Mouse (Mus musculus) colon, adult 2 months (tissue): Measurements from ENCODE around the gene Dtx3l. TPM values are rescaled to one million over a fixed set of nuclear protein-coding genes. Genes with fewer than 3 reads are reported as not detected.

Experiments used
- polyA plus RNA-seq: library from polyadenylated mRNA; depleted of rRNA; stranded (reverse); fragments of >200 nt; gene quantifications from 2 replicates; pipeline ENCODE4 v1.2.3, GENCODE M21; 2012; rRNA removed

Gene Dtx3l
- polyA plus RNA-seq, result 7.6 and 8.2 TPM in 2 replicates

GRCm38 (mm10) chr16:35938211-35939151, at the start of gene Dtx3l, which contains the start of gene Parp9:
TSS of gene Dtx3l (minus strand) at chr16:35939151.
TSS of gene Parp9 (plus strand) at chr16:35938470.

GRCm38 (mm10) chr16:35978450-35978849, 39.5 kb upstream of the Dtx3l start, which contains the start of gene Kpna1:
TSS of gene Kpna1 (plus strand) at chr16:35978750.

Other genes with a start within 250 kb of the Dtx3l start
- 51.1 and 69.7 TPM in 2 replicates for gene Dirc2, start 169.8 kb downstream of the Dtx3l start, polyA plus RNA-seq
- gene Hspbap1, start 168.8 kb downstream of the Dtx3l start, polyA plus RNA-seq, result 3.6 and 4.3 TPM in 2 replicates
- gene Parp14, start 67.6 kb downstream of the Dtx3l start, polyA plus RNA-seq, result 4.2 and 5.5 TPM in 2 replicates
- 5.6 TPM in 2 replicates for gene Parp9, start 681 bp downstream of the Dtx3l start, polyA plus RNA-seq
- gene Kpna1, start 39.6 kb upstream of the Dtx3l start, polyA plus RNA-seq, result 3.3 and 3.7 TPM in 2 replicates
- gene Wdr5b, start 102.0 kb upstream of the Dtx3l start, polyA plus RNA-seq, result 0.91 and 0.95 TPM in 2 replicates
- gene Fam162a, start 132.4 kb upstream of the Dtx3l start, polyA plus RNA-seq, result 61.7 and 89.2 TPM in 2 replicates
- gene Ccdc58, start 132.5 kb upstream of the Dtx3l start, polyA plus RNA-seq, result 4.5 and 5.0 TPM in 2 replicates
- 0.03 TPM in 1 of 2 replicates, not detected in the other for gene Csta1, start 192.1 kb upstream of the Dtx3l start, polyA plus RNA-seq
- not detected in 2 replicates for gene Stfa2l1, start 217.7 kb upstream of the Dtx3l start, polyA plus RNA-seq
- not detected in 2 replicates for gene Gm5483, start 245.1 kb upstream of the Dtx3l start, polyA plus RNA-seq